Mouse (Mus musculus) layer of hippocampus, adult 11-12 months (tissue): ENCODE measurements around the gene Dnah12.
"Not testable (repeated sequence)": the region's sequence is repeated elsewhere in the genome, so short reads cannot be mapped to it uniquely, and the experiment has no call there.

Source experiments
- DNase-seq: peaks from one replicate; pipeline ENCODE4 v3.0.0; 2022; ENCODE audit warnings: low spot score

Dnah12 gene

GRCm38 (mm10) chr14:26692974-26693373 is at the start of gene Dnah12:
Gene Dnah12, plus strand, starts transcription at chr14:26693274.
- DNase-seq = no peak

GRCm38 (mm10) chr14:26645989-26646650 is 47.0 kb upstream of the Dnah12 start:
- no peak for DNase-seq

GRCm38 (mm10) chr14:26647811-26648210 is 45.3 kb upstream of the Dnah12 start:
- no peak for DNase-seq

GRCm38 (mm10) chr14:26651901-26652300 is 41.2 kb upstream of the Dnah12 start:
- DNase-seq = no peak

- no peak for DNase-seq
Observed at GRCm38 (mm10) chr14:26658178-26658577, 34.9 kb upstream of the Dnah12 start.

- no peak for DNase-seq
Observed at GRCm38 (mm10) chr14:26660233-26660632, 32.8 kb upstream of the Dnah12 start.

- no peak for DNase-seq
Observed at GRCm38 (mm10) chr14:26662016-26662415, 31.1 kb upstream of the Dnah12 start.

GRCm38 (mm10) chr14:26662488-26662887 is 30.6 kb upstream of the Dnah12 start:
- DNase-seq = no peak

- no peak for DNase-seq
Observed at GRCm38 (mm10) chr14:26663851-26664250, 29.2 kb upstream of the Dnah12 start.

- no peak for DNase-seq
Observed at GRCm38 (mm10) chr14:26667991-26668370, 25.1 kb upstream of the Dnah12 start.

GRCm38 (mm10) chr14:26668371-26669291 is 24.4 kb upstream of the Dnah12 start:
- DNase-seq = peak; percentile 43

- DNase-seq = peak; percentile 91
Observed at GRCm38 (mm10) chr14:26669292-26670073, 23.6 kb upstream of the Dnah12 start, which contains the start of gene Pde12. Gene Pde12, minus strand, starts transcription at chr14:26669883.

- DNase-seq = no peak
Observed at GRCm38 (mm10) chr14:26670964-26671363, 22.1 kb upstream of the Dnah12 start.

GRCm38 (mm10) chr14:26671870-26672615 is 21.0 kb upstream of the Dnah12 start:
- not testable (repeated sequence) for DNase-seq

- DNase-seq = not testable (repeated sequence)
Observed at GRCm38 (mm10) chr14:26674476-26675169, 18.5 kb upstream of the Dnah12 start.

GRCm38 (mm10) chr14:26675371-26675770 is 17.7 kb upstream of the Dnah12 start:
- DNase-seq = no peak

GRCm38 (mm10) chr14:26675791-26676190 is 17.3 kb upstream of the Dnah12 start:
- no peak for DNase-seq

- no peak for DNase-seq
Observed at GRCm38 (mm10) chr14:26690727-26691126, 2.3 kb upstream of the Dnah12 start.

- no peak for DNase-seq
Observed at GRCm38 (mm10) chr14:26691363-26691762, 1.7 kb upstream of the Dnah12 start.

- DNase-seq = no peak
Observed at GRCm38 (mm10) chr14:26697912-26698311, 4.8 kb downstream of the Dnah12 start.

GRCm38 (mm10) chr14:26705246-26705645 is 12.2 kb downstream of the Dnah12 start:
- not testable (repeated sequence) for DNase-seq
